Comparison of ENCODE assay signal across 15 mouse cellular contexts in the genomic region with DNA sequence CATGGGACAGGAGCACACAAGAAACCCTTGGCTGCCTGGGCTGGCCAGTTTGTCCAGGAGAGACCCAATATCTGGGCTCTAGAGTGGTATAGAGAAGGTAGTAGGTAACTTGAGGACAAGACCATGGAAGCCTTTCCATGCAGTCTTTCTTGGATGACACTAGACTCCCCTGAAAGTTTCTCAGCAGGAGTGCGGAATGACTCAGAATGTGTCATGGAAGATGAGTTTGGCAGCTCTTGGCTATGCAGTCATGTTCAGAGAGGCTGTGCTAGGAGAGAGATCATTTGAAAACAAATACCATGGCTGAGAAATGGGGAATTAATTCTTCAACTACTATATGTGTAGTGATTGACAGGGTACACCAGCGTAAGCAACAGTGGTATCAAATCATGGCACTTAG.
"Had no signal": no experiment of that assay in that cellular context is flagged by ENCODE, and none has a peak within 500 bp of the region (broad histone marks: within the 10 kb centered on the region; RNA-seq: fewer than 3 reads in every experiment).

No protein-coding gene starts in this region.

- H3K27ac ChIP-seq: kidney, embryonic 15.5 days; limb, embryonic 15.5 days; liver, embryonic 12.5 days; midbrain, embryonic 10.5 days; neural tube, embryonic 13.5 days; stomach, postnatal 0 days had no signal

- DNase-seq: kidney, postnatal 14 days; lung, embryonic 14.5 days; lung, postnatal 10 days; lung, postnatal 4 days; midbrain, embryonic 14.5 days; retina, postnatal 1 day; right cerebral cortex, postnatal 25 days; thymus, adult 18-20 months; thymus, postnatal 14 days had no signal

- H3K4me1 ChIP-seq: limb, embryonic 15.5 days; liver, embryonic 12.5 days had no signal

- H3K36me3 ChIP-seq: kidney, embryonic 15.5 days; limb, embryonic 15.5 days; liver, embryonic 12.5 days; midbrain, embryonic 10.5 days; neural tube, embryonic 13.5 days had no signal

- H3K27me3 ChIP-seq: kidney, embryonic 15.5 days; limb, embryonic 15.5 days; liver, embryonic 12.5 days; neural tube, embryonic 13.5 days had no signal

- H3K4me3 ChIP-seq: kidney, embryonic 15.5 days; limb, embryonic 15.5 days; liver, embryonic 12.5 days; midbrain, embryonic 10.5 days; neural tube, embryonic 13.5 days had no signal

- ATAC-seq: liver, embryonic 12.5 days had no signal

- H3K9me3 ChIP-seq: kidney, embryonic 15.5 days; limb, embryonic 15.5 days; liver, embryonic 12.5 days; midbrain, embryonic 10.5 days; neural tube, embryonic 13.5 days had no signal

- H3K4me2 ChIP-seq: kidney, embryonic 15.5 days; limb, embryonic 15.5 days; liver, embryonic 12.5 days; lung, embryonic 14.5 days; neural tube, embryonic 13.5 days had no signal

- H3K9ac ChIP-seq: kidney, embryonic 15.5 days; limb, embryonic 15.5 days; liver, embryonic 12.5 days; lung, embryonic 14.5 days; neural tube, embryonic 13.5 days had no signal
